In the genomic region with DNA sequence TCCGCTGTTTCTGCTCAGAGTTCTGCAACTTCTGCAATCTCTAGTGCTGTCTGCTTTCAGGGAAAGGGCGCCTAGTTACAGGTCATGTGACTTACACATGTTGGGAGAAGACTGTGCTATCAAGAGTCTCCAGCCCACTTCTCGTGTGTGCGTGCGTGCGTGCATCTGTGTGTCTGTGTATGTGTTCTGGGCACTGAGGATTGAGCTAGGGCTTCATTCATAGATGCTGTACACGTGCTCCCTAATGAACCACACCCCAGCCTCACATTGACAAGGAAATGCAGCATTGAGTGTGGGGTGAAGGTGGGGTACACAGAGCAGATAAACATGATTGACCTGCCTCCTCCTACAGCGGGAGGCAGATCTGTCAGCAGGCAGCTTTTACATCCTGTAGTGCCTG, we compare ENCODE assay signal across 7 mouse cellular contexts. TPM values are rescaled to one million over a fixed set of nuclear protein-coding genes. Genes with fewer than 3 reads are reported as not detected.
DNase-seq lines count a peak whose midpoint lies in the region; ATAC-seq and TF ChIP-seq lines count a peak whose summit lies in the region.
"Not testable (repeated sequence)": the region's sequence is repeated elsewhere in the genome, so short reads cannot be mapped to it uniquely, and the experiment has no call there.

No protein-coding gene starts in this region.

- TF ChIP-seq EP300 in liver, embryonic 14.5 days (IDR thresholded peaks at IDR 0.05; ENCODE audit: low read depth): not testable (repeated sequence)

- WGBS in liver, embryonic 12.5 days (ENCODE audit: insufficient replicate concordance): 71% methylated on average over 8 of the region's 8 CpGs
- 65% methylated on average over 8 of the region's 8 CpGs for WGBS in liver, embryonic 14.5 days (ENCODE audit: insufficient replicate concordance)
- WGBS in liver, embryonic 16.5 days (ENCODE audit: insufficient replicate concordance): 58% methylated on average over 8 of the region's 8 CpGs

- ATAC-seq in G1E (ENCODE audit: extremely low read depth, insufficient number of reproducible peaks, low FRiP score, poor library complexity, severe bottlenecking): peak; percentile 57
- peak; percentile 50; the same call in 1 of the 2 replicates for ATAC-seq in common myeloid progenitor, adult 5-6 weeks (replicated peaks; ENCODE audit: low read depth, poor library complexity, severe bottlenecking)
- ATAC-seq in liver, embryonic 12.5 days: peak; percentile 47; the same call in 1 of the 2 replicates
- peak; percentile 47; the same call in 1 of the 2 replicates for ATAC-seq in liver, embryonic 14.5 days (ENCODE audit: insufficient read depth)
- ATAC-seq in liver, embryonic 16.5 days (ENCODE audit: low read depth): peak; percentile 19; the same call in 1 of the 2 replicates
- ATAC-seq in megakaryocyte progenitor cell, adult 5-6 weeks (replicated peaks; ENCODE audit: poor library complexity): peak; percentile 65

- not testable (repeated sequence) for H3K9me3 ChIP-seq in G1E (replicated peaks); liver, embryonic 12.5 days (replicated peaks); liver, embryonic 14.5 days (ENCODE audit: control insufficient read depth, low read length); liver, embryonic 16.5 days (replicated peaks; ENCODE audit: control insufficient read depth, low read length)

- not testable (repeated sequence) for H3K4me3 ChIP-seq in G1E (ENCODE audit: low read depth, low read length); liver, embryonic 12.5 days; liver, embryonic 14.5 days (ENCODE audit: insufficient read depth in 1 of 2, low read depth in 2 of 2, low read length in 2 of 2); liver, embryonic 16.5 days (ENCODE audit: low read depth, low read length)

- not testable (repeated sequence) for TF ChIP-seq CTCF in G1E (IDR thresholded peaks at IDR 0.05; ENCODE audit: low read depth, low read length); liver, embryonic 14.5 days (IDR thresholded peaks at IDR 0.05; ENCODE audit: low read depth)

- not testable (repeated sequence) for H3K4me2 ChIP-seq in liver, embryonic 12.5 days; liver, embryonic 14.5 days (ENCODE audit: low read depth); liver, embryonic 16.5 days (ENCODE audit: low read depth, low read length)

- not testable (repeated sequence) for DNase-seq in G1E (ENCODE audit: low spot score); liver, embryonic 14.5 days (ENCODE audit: low read depth in 3 of 3, low spot score in 3 of 3)
- DNase-seq in R1 (ENCODE audit: low read depth, low spot score): peak; percentile 6

- peaks cover 11% of the 10 kb centered on the region for H3K36me3 ChIP-seq in G1E (replicated peaks)
- H3K36me3 ChIP-seq in liver, embryonic 12.5 days: peaks cover 11% of the 10 kb centered on the region
- not testable (repeated sequence) for H3K36me3 ChIP-seq in liver, embryonic 14.5 days (replicated peaks; ENCODE audit: control insufficient read depth, insufficient read depth, low read depth); liver, embryonic 16.5 days (ENCODE audit: control insufficient read depth, insufficient read depth)

- not testable (repeated sequence) for H3K27ac ChIP-seq in liver, embryonic 12.5 days; liver, embryonic 14.5 days; liver, embryonic 16.5 days (ENCODE audit: low read length)

- H3K27me3 ChIP-seq in G1E (ENCODE audit: insufficient read depth, low read length); liver, embryonic 12.5 days (replicated peaks); liver, embryonic 14.5 days (ENCODE audit: control insufficient read depth, insufficient read depth, low read length); liver, embryonic 16.5 days (ENCODE audit: control insufficient read depth, insufficient read depth, low read depth, low read length): not testable (repeated sequence)

- H3K9ac ChIP-seq in liver, embryonic 12.5 days; liver, embryonic 14.5 days (replicated peaks); liver, embryonic 16.5 days (ENCODE audit: low read depth, low read length): not testable (repeated sequence)

- not testable (repeated sequence) for H3K4me1 ChIP-seq in G1E (ENCODE audit: insufficient read depth, low read depth, low read length); liver, embryonic 12.5 days; liver, embryonic 14.5 days (replicated peaks; ENCODE audit: control insufficient read depth in 2 of 2, insufficient read depth in 2 of 2, low read length in 1 of 2); liver, embryonic 16.5 days (ENCODE audit: control insufficient read depth, low read depth, low read length)

RNA-seq across cellular contexts. Expression of a gene that starts 13.6 kb away (rescaled TPM):
- total RNA-seq in G1E (2014; fragmentation: Nextera tagmentation) (74.9 and 79.1 TPM in 2 replicates), G1E (2017) (87.0 and 92.1 TPM in 2 replicates)
- 18.7 and 22.8 TPM in 2 replicates for polyA plus RNA-seq in G1E (2012)
- total RNA-seq in common myeloid progenitor, adult 5-6 weeks (2017): 93.8 and 111 TPM in 2 replicates
- polyA plus RNA-seq in liver, embryonic 12.5 days (2016; fragmentation: Nextera tagmentation; extraction: Ambion mirVana): 42.4 and 44.2 TPM in 2 replicates
- 10.9 and 19.7 TPM in 2 replicates for polyA plus RNA-seq in liver, embryonic 14.5 days (2012; rRNA removed)
- 17.7 and 20.2 TPM in 2 replicates for polyA plus RNA-seq in liver, embryonic 14.5 days (2014; fragmentation: Nextera tagmentation; extraction: Ambion mirVana)
- 24.0 and 24.4 TPM in 2 replicates for polyA plus RNA-seq in liver, embryonic 16.5 days (2015; fragmentation: Nextera tagmentation; extraction: Ambion mirVana)
- 79.4 and 84.1 TPM in 2 replicates for total RNA-seq in megakaryocyte progenitor cell, adult 5-6 weeks (2015)
- 67.6 and 86.3 TPM in 2 replicates for total RNA-seq in megakaryocyte progenitor cell, adult 5-6 weeks (2017)
